Mouse (Mus musculus) B cell, adult 2 months (primary cell): Measurements from ENCODE around the gene Sidt1.
"Not testable (repeated sequence)": the region's sequence is repeated elsewhere in the genome, so short reads cannot be mapped to it uniquely, and the experiment has no call there.

Source experiments
- DNase-seq, 2 experiments: peaks; one replicate each; pipeline ENCODE4 v3.0.0; 2022

Sidt1 gene

DNA sequence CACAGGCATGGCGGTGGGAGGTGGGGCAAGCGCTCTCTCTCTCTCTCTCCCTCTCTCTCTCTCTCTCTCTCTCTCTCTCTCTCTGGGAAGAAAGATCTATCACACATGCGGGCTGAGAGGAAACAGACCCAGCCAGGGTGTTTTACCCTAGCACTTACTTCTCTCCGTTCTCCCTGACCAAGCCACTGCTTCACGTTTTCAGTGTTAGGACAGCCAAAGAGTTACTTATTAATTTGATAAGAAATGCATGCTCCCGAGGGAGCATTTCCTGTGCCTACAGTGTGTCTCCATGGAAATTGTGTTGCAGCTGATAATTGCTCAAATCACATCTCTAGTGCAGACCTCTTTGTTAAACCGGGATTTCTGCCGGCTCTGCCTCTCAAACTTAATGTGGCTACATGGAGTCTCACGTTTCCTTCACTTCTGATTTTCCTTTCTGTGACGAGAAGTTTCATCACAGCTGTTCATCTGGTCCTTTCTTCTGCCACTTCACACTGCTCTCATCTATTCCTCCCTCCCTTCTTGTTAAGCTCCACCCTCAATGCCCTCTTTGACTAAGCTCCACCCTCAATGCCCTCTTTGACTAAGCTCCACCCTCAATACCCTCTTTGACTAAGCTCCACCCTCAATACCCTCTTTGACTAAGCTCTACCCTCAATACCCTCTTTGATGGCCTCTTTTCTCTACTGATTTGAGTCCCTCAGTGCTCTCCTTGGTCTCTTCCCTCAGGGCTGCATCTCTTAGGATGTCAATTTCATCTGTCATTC, 30.7 kb downstream of the Sidt1 start:
- DNase-seq: no peak

DNA sequence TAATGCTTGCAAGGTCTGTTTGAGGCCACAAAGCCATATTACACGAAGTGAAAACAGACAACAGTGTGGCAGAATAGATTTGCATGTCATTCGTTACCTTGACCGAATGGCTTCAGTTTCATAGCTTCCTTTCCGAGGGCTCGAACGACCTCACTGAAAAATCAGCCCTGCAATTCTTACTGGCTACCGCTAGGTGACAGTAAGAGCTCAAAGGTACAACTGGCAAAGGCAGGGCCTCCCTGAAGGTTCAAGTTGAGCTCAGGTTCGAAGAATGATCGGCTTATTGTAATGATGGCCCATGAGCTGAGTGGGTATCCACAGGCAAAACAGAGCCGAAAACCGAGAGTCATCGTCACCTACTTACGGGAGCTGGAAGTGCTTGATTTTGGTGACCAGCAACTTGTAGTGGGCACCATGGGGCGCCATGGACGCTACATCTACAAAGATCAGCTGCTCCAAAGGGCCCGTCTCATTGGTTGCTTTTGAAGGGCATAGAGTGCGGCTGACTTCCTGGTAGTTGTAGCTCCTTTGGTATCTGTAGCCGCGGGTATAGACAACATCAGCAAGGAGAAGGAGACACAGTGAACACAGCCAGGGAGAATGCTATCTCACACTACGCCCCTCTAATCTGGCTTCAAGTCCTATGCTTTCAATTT, 33.4 kb downstream of the Sidt1 start:
- DNase-seq: peak; percentile 7 to 17

DNA sequence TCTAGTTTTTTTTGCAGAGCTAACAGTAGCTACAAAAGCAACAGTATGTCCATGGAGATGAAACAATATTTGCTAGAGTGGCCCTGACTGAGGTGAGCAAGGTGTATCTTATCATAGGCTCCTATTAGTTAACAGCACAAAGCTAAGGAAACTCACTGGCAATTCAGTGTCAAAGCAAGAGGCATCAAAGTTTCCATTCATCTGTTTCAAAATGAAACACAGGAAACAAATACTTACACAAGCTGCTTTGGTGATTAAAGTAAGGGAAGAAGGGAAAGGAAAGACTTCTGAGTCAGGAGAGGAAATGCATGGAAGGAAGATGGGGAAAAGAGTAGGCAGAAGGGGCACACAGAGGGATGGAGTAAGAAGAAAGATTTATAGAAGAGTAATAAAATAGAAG, 39.0 kb downstream of the Sidt1 start:
- no peak for DNase-seq

DNA sequence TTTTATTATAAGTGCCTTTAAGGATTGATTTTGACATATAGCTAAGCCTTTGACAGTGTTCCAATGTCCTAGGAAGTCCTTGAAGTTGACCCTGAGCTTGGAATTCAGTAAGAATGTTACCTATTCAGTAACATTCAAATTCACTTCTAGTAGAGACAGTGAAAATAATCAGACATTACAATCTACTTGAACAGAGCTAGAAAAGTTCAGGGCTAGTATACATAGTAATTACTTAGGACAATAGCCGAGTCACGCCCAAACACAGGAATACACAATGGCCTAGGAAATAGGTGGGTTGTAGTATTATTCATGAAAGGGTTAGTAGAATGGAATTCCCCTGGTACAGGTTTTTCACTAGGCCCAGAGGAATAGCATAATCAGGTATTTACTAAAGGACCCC, 40.3 kb downstream of the Sidt1 start:
- DNase-seq: not testable (repeated sequence)

DNA sequence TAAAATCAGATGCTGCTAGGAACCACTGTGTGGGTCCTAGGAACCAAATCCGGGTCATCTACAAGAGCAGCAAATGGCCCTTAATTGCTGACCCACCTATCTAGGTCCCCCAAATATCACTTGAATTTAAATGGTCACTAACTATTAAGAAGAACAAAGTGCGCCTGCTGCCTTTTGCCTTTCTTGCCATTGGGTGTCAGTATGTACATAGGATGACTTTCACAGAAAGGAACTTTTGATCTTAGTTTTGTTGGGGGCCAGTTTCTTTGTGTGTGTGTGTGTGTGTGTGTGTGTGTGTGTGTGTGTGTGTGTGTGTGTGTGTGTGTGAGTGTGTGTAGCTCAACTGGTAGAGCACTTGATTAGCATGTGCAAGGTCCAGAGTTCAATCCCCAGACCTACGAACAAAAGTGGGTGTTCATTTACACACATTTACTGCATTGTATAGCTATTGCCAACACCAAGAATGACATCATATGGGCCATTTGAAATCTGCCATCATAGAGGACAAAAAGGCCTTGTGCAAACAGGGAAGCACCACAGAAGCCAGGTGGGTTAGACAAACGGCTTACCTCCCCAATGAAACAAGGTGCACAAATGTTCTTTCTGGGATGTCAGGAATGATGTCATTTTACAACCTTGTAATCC, 43.9 kb downstream of the Sidt1 start:
- DNase-seq: no peak

DNA sequence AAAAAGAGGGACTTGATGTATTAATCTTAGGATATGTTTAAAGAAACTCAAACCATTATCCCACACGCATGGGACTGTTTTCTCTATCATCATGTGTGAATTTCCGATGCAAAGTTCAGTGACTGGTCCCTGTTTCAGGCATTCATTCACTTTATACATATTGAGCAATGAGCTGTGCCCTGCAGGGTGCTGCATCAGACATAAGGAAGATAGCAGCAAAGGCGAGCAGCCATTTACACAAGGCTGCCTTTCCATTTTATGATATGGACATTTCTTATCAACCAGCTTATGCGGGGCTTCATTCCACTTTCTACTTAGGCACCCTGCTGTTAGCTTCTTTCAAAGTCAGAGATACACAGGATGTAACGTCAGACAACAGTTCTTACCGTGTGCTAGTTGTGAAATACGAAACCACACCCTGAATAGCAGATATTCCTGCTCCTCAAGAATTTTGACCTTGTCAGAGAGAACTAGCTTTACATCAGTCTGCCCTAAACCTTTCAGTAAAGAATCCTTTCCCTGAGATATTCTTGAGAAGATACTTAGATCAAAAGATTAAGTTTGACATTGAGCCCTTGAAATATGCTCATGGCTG, 45.5 kb downstream of the Sidt1 start:
- no peak for DNase-seq

DNA sequence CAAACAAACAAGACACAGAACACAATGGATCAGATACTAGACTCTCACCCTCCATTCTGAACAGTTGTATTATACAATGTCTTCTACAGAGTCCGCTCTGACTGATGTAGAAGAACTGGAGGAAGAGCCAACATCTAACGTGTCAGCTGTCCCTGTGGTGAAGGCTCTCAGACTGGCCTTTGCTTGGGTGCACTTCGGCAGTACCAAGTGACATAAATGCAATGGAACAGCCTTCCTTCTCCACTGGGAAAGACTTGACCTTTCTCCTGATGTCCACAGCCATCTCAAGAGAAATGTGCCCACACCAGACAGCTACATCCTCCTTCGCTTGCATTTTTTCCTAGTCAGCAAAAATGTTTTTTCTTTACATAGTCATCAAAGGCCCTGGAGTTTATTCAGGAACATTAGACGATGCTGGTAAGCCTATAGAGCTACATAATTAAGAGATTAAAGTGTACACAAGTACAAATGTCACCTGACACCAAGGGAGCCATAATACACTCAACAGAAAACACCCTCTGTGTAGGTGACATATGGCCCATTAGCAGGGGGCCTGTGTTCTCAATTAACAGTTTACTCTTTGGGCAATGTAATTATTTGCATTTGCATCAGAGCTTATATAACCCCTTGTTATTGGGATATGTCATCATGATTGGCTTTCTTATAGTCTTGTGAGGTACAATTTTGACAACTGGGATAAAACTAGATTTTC, 50.2 kb downstream of the Sidt1 start:
- no peak for DNase-seq

DNA sequence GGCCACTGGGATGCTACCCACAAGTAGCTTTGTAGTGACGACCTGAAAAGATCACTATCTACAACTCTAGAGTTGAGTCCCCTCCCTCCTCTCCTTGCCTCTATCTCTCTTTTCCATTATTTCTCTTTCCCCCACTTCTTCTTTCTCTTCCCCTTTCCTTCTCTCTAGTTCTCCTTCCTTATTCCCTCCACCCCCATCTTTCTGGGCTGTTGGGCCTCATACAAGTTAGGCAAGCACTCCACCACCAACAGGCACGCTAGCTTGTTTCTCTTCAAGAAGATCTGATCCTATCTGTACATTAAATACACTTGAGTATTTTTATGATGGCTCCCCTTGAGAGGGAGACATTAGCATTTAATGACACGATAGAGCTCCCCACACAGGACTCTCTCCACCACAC, 51.0 kb downstream of the Sidt1 start:
- no peak for DNase-seq

DNA sequence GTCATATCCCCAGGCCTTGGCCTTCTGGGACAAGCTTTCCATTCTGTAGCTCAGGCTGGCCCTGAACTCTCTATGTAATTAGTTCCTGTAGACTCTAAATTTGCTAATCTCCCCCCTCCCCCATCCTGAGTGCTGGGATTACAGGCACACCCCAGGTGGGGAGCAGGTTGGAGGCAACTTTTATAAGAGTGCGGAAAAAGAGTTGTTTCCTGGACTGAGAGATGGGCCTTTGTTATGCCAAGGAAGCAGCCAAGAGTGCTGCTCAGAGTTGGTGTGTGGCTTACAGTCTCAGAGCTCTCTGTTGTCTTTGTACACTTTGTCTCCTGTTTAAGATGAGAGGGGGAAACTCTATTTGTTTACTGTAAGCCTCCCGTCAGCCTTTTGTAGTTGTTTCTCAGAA, 52.2 kb downstream of the Sidt1 start:
- DNase-seq: no peak

DNA sequence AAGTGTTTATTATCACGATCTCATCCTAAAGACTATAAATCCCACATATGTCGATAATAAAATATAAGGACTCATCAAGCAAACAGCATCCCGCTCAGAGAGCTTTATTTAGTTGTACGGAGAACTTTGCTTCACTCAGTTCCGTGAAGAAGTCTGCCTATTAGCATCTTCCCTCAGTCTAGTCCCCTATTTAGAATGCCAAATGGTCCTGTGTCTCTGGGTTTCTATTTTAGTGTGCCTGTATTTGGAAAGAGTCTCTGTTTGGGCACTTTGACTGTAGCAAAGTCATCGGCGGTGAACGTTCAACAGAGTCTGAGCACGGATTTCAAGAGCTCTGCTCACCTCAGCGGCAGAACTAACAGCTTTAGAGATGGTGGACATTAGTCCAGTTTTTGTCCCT, 55.8 kb downstream of the Sidt1 start:
- DNase-seq: no peak

DNA sequence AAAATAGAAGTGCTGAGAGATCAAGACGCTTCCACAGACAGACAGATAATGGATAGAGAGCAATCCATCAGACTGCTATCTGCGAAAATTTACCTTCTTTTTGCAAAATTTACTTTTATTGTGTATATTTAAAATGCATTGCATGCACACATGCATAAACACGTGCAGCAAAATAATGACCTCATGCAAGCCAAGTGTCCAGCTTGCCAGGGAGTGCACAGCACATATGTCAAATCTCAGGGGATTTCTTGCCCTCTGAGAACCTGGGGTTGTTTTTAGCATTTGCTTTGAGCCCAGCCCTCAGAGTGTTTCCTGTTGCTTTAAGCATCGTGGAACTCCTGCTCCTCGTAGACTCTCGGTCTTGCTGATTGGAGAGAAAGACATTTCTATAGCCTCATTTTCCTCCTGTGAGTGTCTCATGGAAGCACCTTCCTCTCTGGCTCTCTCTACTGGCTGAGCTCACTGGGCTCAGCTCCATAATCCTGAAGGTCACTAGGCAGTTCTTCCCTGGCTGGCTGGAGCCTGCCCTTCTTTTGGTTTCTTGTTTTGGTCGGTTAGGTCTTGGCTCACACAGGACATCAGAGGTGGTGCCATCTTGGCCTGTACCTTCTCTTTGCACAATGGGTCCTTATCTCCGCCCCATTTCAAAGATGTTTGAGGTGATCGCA, 61.5 kb downstream of the Sidt1 start:
- peak in 1 of 2 experiments; percentile 1 for DNase-seq

DNA sequence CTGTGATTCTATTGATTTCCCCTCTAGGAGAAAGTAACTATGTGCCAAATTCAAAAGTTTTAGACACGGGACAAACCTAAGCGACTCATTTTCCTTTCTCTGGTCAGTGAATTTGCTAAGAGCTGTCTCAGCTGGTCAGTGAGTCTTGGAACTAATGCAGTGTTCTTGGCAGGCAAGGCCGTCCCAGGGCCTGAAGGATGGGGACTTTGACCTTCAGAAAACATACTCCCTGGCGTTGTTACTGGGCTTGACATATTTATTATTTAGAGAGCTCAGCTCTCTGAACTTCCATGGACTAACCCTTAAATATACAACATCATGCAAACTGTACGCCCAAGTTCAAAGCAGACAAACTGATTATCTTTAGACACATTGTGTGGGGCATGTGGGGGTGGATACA, 62.4 kb downstream of the Sidt1 start:
- no peak for DNase-seq

DNA sequence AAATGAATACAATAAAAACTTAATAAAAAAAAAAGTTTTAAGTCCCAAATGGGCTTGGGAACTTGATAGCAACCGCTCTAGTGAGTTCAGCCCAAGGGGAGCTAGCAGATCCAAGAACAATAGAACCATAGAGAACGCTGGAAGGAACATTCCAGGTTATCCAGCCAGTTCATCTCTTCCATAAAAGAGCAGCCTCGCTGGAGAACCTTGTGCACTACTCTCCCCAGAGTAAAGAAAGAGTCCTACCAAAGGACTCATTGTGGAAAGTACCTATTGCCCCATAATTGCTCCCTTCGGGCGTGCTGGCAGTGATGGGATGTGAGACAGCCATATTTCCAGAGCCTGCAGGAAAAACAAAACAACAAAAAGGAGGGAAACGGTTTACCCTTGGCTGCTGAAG, 63.4 kb downstream of the Sidt1 start:
- no peak for DNase-seq

DNA sequence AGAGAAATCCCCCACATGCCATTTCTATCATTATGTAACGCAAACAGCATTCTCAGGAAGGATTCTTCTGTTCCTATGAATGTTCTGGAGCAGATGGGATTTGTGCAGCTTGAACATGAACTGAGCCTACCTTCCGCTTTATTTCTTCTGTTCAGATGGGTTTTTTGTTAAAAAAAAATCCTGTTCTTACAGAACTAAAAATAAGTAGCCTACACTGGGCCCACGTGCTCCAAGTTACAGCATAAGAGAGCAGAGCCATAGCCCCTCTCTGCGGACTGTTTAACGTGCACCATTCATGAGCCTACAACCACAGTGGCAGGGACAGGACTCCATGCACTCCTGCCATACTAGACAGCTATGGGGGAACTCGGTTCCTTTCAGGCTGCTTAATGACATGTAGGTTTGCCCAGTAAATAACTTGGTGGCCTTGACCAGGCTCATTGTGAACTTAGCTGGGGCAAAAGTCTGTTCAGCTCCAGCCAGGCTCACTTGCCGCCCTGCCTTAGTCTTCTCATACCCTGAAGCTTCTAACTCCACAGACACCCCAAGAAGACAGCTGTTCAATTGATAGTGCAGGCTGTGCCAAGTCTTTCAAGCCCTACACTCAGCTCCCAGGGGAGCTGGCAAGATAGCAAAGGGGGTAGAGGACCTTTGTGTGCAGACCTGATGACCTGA, 64.3 kb downstream of the Sidt1 start:
- DNase-seq: no peak

DNA sequence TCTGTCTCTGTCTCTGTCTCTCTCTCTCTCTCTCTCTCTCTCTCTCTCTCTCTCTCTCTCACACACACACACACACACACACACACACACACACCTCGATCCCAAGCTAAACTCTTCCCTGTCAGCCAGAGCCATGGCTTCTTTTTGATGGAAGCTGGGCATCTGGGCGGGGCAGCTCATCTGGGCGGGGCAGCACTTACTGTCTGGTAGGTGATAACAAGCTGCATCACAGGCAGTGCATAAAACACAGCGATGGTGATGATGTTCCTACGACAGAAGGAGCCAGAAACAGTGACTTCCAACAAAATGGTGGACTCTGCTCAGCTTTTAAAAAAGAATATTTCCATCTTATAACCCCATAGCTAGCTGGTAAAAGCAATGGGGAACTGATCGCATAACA, 67.4 kb downstream of the Sidt1 start:
- DNase-seq: no peak

DNA sequence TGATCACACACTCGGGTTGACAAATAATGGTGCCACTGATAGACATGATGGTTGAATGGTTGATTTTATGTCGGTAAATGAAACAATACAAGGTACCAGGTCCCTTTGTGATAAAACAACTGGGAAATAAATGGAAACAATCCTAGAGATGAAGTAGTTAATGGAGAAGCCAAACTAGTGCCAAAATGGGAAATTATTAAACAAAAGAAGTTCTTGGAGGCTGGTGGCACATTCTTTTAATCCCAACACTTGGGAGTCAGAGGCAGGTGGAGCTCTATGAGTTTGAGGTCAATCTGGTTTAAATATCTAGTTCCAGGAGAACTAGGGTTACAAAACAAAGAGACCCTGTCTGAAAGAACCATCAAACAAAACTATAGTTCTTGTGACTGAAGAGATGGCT, 68.1 kb downstream of the Sidt1 start:
- no peak for DNase-seq

DNA sequence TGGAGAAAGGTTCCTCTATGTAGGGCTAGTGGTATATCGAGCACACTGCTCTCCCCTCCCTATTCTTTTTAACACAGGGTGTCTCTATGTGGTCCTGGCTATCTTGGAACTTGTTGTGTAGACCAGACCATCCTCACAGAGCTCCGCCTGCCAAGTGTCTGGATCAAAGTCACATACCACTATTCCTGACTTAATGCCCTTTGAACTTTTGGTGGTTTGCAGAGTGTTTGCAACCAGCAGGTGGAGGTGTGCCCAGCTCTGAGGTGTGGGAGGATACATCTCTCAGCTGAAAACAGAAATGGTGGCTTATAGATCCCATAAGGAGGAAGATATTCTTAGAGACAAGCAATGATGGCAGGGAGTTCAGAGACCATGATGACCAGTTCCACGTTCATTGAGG, 75.5 kb downstream of the Sidt1 start:
- no peak for DNase-seq

DNA sequence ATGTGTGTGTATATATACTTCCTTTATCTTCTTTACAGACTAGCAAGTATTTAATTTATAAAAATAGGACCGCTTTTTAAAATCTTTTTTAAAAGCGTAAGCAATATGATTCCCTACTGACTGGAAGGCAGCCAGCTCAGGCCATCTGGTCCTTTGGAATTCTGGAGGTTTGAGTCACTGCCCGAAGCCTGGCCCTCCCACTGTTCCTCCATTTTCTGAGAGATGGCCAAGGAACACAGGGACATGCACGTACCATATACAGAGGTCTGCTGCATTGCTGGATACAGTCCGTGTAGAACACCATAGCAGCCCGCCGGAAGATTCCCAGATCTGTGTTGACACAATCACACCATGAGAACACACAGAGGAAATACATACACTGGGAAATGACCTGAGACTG, 78.3 kb downstream of the Sidt1 start:
- DNase-seq: no peak

DNA sequence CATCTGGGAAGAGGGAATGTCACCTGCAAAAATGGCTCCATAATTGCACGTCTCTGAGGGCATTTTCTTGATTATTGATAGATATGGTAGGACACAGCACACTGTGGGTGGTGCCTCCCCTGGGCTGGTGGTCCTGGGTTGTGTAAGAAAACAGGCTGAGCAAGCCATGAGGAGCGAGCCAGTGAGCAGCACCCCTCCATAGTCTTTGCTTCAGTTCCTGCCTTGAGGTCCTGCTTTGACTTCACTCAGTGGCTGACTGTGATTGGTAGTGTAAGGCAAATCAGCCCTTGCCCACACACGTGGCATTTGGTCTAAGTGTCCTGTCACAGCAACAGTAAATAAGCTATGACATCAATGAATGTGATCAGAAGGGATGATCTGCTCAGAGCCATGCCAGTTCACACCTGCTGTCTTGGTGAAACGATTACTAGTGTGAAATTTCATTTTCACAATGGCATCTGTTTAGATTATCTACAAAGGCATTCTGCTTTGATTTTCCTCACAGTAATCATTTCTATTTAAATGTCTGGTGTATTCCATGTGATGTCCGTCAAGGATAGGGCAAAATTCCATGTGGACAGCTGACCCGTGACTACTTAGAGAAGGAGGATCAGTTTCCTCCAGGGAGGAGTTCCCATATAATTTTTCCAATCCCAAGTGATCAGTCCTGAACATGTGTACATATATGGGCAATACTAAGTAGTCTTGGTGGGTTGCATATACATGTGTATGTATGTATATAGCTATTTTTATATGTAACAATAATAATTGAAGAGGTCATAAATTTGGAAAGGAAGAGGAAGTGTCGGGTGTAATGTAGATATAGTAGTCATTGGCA, 79.0 kb downstream of the Sidt1 start:
- DNase-seq: no peak

DNA sequence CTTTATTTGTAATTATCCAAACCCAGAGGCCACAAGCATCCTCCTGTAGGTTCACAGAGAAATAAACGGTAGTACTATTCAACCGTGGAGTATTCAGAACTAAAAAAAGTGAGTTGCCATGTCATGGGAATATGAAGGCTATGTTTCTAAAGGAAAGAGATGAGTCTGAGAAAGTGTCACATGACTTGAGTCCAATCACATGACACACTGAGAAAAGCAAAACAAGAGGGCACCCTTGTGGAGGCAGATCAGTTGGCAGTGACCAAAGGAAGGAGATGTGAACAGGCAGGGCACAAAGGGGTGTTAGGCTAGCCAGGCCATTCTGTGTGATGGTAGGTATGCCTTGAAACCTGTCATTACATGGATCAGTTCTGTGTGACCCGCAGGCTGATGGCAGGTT, 80.3 kb downstream of the Sidt1 start:
- DNase-seq: no peak

DNA sequence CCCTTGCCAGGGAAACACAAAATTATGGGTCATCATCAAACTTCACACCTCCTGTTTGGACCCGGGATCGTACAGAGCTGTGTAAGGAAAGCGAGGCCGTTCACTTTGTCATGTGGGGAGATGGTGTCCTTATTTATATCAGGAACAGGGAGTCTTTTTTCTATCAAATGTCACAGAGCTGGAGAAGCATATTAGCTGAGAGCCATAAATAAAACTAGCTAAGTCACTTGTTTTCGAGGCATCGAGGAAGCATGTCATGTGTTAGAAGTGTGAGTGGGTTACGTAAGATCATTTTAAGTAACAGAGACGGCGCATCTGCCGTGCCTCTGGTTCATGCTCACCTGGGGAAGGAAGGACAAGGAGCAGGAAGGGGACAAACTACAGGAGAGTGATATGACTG, 83.0 kb downstream of the Sidt1 start:
- DNase-seq: no peak
